Mouse (Mus musculus): Measurements from ENCODE around the gene Minos1.

Gene Minos1

DNA sequence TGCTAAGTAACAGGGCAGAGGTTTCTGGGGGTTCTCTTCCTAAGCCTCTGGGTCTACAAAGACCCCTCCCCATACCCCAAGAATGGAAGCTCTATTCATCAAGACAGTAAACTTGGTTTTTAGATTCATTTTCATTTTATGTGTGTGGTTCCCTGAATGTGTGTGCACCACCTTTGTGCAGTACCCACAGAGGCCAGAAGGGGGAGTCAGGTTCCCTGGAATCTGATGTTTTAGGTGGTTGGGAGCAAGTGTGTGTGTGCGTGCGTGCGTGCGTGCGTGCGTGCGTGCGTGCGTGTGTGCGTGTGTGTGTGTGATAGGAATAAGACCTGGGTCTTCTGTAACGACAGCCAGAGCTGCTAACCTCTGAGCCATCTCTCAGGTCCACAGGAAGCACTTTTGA lies 14.2 kb upstream of the Minos1 start:
- ATAC-seq (ENCODE audit: insufficient number of reproducible peaks, low FRiP score, low TSS enrichment) = no peak

DNA sequence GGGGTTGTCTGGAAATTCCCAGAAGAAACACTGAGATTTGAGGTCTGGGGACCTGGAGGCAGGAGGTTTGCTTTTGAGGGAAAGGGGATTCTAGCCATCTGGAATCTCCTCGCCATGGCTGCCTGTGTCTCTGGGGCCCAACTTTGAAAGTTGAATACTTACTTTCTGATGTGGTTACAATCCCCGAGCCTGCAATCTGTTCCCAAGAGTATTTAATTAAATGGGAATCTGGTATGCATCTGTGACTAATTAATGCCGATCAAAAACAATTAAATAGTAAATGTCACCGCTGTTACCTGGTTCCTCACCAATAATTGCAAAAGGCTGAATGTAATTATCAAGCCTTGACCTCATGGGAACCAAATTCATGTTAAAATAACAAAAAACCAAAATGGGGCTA lies 13.7 kb upstream of the Minos1 start:
- ATAC-seq (ENCODE audit: insufficient number of reproducible peaks, low FRiP score, low TSS enrichment) = no peak

DNA sequence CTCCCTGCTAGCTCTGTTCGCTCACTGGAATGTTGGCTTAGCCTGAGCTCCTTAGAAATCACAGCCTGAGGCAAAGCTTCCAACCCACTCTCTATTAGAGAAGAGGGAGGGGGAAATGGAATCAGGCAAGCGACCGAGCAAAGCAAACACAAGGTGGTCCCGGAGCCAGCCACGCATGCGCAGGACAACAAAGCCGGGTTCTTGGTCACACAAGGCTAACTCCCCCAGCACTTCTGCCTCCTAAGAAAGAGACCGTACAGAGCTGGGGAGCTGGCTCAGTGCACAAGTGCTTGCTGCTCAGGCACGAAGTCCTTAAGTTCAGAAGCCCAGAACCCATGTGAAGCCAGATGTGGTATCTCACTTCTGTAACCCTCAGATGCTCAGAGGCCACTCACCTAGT lies 12.1 kb upstream of the Minos1 start:
- ATAC-seq (ENCODE audit: insufficient number of reproducible peaks, low FRiP score, low TSS enrichment) = no peak

DNA sequence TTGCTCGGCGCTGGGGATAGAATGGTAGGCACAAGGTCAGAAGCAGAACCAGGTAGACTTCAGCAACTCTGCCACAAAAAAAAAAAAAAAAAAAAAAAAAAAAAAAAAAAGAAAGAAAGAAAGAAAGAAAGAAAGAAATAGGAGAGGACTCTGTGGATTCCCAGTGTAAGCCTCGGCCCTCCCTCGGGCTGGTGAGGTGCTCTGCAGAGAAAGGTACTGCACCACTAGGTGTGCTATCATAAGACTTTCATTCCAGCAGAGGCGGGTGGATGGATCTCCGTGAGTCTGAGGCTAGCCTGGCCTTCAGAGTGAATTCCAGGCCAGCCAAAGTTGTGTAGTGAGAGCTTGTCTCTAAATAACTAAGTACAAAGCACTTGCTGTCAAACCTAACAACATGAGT lies 10.9 kb upstream of the Minos1 start:
- ATAC-seq (ENCODE audit: insufficient number of reproducible peaks, low FRiP score, low TSS enrichment) = no peak

DNA sequence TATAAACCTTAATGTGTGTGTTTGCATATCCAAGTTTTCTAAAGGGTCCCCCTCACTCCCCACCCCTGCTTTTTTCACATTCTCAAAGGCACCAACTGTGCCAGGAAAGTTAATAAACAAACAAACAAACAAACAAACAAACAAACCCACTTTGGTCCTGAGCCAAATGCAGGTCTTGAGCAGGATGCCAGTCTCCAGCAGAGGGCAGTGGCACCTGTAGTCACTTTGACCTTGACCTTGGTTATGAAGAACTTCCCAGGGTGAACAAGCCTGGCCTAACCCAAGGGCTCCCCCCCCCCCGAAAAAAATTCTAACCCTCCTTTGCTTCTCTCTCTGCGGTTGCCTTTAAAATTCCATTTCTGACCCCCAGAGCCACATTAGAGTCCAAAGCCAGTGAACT lies 9.4 kb upstream of the Minos1 start:
- no peak for ATAC-seq (ENCODE audit: insufficient number of reproducible peaks, low FRiP score, low TSS enrichment)

DNA sequence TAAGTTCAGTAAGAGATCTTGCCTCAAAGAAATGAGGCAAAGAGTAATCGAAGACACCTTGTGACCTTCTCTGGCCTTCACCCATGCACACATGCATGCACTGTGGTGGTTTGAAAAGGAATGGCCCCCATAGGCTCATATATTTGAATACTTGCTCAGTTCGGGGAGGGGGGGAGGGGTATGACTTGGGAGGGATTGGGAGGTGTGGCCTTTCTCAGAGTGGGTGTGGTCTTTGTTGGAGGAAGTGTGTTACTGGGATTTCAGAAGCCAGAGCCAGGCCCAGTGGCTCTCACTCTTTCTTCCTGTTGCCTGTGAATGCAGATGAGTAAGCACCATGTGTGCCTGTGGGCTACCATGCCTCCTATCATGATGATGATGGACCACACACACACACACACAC lies 5.1 kb upstream of the Minos1 start:
- ATAC-seq (ENCODE audit: insufficient number of reproducible peaks, low FRiP score, low TSS enrichment) = no peak

DNA sequence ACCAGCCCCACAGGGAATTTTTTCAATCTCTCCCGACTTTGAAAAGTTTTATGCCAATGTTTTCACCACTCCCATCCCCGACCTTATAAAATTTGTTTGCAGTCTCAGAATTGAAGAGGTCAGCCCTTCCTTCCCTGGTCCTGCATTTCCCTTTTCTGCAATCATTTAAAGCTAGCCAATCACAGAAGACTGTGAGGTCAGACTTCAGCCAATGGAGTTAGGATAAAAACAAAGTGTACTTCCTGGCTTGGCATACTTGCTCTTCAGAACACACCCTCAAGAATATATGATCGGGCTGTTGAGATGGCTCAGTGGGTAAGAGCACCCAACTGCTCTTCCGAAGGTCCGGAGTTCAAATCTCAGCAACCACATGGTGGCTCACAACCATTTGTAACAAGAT lies 2.2 kb upstream of the Minos1 start:
- no peak for ATAC-seq (ENCODE audit: insufficient number of reproducible peaks, low FRiP score, low TSS enrichment)

DNA sequence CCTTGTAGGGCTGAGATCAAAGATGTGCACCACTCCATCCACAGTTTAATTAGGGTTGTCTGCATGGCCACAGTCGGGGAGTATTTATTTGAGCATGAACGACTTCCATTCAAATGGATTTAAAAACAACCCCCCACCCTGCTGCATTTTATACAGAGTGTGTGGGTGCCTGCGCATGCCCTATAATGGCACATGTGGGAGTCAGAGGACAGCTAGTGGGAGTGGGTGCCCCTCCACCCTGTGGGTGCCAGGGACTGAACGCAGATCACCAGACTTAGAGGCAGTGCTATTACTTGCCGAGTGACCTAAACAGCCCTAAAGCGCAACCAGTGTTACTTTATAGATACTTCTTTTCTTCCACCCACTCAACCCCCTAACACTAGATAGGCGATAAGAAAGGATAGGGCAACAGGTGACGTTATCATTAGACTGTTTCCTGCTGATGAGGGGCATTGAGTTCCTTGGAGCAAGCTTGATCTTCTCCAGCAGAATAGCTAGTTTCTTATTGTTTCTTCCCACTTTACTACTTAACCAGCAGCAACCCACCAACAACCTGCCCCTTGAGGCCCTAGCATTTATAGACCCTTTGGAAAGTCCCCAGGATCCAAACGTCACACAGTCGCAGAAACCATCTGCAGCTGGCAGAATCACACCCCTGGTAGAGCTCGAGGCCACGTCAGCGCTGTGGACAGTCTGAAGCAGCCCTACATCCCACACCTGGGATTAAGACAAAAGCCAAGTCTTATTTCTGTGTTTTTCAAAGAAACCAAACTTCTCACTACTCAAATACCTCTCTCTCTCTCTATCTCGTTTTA lies 1.2 kb upstream of the Minos1 start:
- no peak for ATAC-seq (ENCODE audit: insufficient number of reproducible peaks, low FRiP score, low TSS enrichment)

DNA sequence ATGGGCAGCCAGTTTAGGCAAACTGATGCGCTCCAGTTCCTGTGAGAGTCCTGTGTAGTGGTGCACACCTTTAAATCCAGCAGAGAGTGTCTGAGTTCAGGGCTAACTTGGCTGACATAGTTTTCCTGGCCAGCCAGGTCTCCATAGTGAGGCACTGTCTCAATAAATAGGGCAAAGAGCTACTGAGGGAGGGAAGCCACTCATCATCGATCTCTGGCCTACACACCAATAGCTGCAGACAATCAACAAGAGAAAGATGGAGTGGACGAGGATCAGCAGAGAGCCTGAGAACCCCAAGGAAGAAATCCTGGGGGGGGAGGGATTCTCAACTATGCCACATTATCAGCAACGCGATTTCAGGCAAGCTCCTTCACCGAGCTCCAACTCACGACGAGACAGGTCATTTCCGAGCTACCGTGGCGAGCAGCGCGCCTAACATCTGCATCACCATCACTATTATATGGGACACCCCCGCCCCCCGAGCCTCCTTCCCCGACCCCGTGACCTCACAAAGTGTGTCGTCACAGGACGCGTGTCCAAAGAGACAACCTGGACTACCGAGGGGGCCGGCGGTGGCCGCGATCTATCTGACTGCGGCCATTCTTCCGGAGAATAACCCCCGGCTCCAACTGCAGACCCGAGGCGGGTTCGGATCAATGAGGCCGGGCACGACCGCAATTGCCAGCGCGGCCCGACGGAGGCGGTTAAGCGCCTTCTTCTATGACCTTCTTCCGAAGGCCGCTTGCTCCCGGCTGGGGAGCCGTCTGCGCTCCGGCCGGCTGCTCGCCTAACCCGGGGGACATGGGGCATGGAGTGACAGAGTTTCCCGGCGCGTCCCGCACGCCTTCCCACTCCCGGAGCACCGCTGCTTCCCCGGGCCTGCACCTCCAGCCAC lies 860 bp downstream of the Minos1 start:
- ATAC-seq (ENCODE audit: insufficient number of reproducible peaks, low FRiP score, low TSS enrichment) = no peak; the same call in 1 of the 2 replicates

DNA sequence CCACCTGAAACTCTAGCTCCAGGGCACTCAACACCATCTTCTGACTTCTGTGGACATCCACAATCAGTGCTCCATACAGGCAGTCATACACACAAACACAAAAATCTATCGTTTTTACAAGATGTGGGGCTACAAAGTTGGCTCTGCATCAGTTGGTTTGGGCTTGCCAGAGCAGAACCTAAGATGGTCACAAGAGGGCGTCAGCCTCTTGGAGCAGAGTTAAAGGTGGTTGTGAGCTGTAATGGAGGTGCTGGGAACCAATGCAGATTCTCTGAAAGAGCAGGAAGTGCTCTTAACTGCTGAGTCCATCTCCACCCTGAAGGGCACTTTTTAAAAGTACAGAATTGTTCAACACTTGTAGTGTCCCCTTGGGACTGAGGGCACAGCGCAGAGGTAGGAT lies 4.4 kb downstream of the Minos1 start:
- ATAC-seq (ENCODE audit: insufficient number of reproducible peaks, low FRiP score, low TSS enrichment) = no peak

DNA sequence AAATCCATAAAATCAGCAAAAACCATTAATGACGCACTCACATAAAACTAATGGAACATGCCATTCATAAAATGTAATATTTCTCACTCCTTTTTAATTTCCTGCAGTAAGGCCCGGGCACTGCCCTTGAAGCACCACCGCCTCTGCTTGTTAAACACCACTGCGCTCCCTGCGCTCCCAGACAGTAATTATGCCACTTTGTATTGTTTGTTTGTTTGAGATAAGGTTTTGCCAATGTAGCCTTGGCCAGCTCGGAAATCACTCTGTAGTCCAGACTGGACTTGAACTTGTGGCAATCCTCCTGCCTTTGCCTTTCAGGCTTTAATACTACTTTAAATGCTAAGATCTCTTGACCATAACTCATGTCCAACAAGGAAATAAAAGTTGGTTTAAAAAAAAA lies 6.0 kb downstream of the Minos1 start:
- no peak for ATAC-seq (ENCODE audit: insufficient number of reproducible peaks, low FRiP score, low TSS enrichment)

DNA sequence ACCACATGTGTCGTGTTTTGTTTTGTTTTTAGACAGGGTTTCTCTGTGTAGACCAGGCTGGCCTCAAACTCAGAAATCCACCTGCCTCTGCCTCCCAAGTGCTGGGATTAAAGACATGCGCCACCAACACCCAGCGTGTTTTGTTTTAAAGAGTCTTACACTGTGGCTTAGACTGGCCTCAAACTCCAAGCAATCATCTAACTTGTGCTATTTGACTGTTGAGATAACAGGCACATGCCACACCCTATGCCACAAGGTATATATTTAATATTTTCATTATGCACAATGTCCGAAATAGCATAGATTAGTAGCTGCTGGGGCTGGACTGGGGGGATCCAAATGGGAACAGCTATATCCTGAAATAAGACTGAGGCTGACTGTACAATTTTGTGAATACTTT lies 8.4 kb downstream of the Minos1 start:
- no peak for ATAC-seq (ENCODE audit: insufficient number of reproducible peaks, low FRiP score, low TSS enrichment)

DNA sequence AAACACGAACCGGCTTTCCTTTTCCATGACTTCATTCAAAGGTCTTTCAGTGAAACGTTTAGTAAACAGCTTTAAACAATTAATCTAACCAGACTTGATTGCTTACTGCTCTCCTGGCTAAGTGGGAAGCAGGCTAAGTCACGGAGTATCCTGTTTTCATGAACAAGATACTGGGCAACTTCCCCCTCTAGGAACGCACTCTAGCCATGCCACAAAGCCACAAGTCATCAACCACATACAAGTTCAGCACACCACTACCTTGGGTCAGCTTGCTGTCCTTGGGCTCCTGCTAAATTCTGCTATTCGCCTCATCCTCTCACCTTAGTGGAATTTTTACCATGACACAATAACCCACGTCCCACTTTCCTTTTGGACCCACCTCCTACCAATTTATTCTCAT lies 9.9 kb downstream of the Minos1 start:
- ATAC-seq (ENCODE audit: insufficient number of reproducible peaks, low FRiP score, low TSS enrichment) = no peak

DNA sequence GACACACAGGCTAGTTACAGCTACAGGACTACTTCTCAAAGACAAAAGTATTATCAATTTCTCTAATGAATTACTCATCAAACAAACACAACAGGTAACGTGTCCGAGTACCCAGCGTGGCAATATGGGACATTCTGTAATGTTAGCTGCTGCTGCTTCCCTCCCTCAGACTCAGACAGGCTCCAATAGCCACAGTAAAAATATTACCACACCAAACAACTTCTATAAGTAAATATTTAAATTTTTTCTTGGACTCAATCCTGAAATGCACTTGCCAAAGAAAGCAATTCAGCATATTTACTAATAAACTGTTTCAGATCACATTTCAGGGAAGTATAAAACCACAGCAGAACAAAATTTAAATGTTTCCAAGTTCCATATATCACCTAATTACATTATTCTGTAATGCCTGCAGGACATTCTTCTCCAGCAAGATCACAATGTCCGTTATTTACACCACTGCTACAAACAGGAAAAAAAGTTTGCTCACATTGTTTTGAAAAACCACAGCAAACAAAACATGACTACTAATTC lies 10.6 kb downstream of the Minos1 start:
- no peak for ATAC-seq (ENCODE audit: insufficient number of reproducible peaks, low FRiP score, low TSS enrichment)

DNA sequence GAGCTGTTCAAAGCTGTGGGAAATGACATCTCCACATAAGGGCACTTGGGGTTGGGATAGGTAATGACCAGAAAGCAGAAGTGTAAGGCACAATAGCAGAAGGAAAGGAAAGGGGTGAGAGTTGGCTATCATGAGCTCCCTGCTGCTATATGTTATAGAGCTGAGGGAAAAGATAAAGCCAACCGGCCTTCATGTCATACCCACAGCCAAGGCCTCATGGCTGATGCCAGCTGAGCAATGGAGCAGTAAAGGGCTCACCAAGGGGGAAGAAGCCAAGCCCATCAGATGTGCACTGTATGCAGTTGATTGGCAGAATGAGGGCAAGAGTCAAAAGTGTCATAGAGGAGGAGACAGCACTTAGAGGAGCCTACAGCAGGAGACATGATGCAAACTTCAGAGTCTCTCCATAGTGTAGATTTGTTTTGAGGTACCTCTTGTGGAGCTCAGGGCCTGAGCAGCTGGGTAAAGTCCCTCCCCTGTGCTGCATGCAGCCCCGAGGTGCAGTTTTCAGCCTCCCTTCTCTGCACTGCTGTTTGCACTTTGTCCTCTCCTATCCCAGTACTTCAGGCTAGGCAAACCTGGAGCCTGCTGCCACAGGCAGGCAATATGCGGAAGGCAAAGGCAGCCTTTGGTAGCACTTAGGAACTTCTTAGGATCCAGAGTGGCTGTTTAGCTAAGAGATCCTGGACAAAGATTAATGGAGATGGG lies 14.4 kb downstream of the Minos1 start:
- no peak for ATAC-seq (ENCODE audit: insufficient number of reproducible peaks, low FRiP score, low TSS enrichment)

DNA sequence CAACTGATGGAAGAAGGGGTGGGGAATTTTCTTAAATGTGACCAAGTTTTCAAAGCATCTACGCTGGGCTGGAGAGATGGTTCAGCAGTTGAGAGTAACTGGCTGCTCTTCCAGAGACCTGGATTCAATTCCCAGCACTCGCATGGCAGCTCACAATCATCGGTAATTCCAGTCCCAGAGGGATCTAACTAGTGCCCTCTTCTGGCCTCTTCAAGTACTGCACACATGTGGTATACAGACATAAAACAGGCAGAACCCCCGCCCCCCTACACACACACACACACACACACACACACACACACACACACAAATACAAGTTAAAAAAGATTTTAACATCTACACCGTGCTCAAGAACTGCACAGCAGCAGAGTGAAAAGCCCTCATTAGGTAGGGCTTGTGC lies 15.2 kb downstream of the Minos1 start:
- ATAC-seq (ENCODE audit: insufficient number of reproducible peaks, low FRiP score, low TSS enrichment) = no peak

DNA sequence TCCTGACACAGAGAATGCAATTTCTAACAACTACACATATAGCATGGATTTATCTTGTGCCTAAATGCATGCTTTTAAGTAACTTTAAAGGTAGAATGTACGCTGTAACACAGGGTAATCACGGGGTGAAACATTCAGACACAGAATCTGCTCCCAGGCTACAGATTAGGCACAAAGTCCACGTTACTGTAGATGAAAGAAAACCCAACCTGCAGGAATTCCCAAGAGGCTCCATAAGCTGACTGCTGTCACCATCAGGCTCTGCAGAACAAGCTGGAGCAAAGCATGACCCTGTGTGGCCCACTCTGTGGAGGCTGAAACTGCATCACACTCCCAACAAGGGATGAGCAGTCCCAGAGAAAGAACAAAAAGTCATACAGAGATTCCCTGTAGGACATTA lies 18.4 kb downstream of the Minos1 start:
- no peak for ATAC-seq (ENCODE audit: insufficient number of reproducible peaks, low FRiP score, low TSS enrichment)

DNA sequence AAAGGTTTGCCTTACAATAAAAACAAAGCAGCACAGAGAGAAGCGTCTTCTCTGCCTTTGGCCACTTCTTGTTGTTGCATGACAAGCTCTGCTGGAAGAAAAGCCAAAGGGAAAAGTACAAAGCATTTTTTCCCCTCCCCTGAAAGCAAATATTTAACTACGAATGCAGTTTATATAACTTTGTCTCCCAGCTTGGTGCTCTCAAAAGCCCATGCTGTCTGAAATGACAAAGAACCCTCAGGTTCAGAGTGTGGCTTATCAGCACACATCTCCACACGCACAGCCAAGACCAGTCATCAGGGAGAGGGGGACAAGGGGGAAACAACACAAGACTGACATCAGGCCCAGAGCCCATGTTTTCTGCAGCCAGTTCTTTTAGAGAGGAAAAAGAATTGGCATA lies 19.5 kb downstream of the Minos1 start:
- no peak for ATAC-seq (ENCODE audit: insufficient number of reproducible peaks, low FRiP score, low TSS enrichment)

DNA sequence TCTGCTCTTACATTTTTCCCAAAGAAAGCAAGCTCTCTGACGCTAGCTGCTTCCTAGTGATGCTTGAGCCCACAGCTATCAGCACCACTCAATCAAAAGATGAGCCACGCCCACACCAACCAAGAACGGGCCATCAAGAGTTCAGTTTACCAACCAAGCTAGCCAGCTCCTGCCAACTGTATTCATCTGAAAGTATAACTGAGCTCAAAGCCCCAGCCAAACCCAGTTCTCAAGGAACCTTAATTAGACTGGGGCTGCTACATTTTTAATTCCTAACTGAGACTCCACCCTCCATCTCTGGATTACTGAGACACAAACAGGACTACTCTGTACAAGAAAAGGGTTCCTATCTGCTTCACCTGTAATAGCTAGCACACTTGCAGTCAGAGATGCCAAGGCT lies 20.1 kb downstream of the Minos1 start:
- no peak for ATAC-seq (ENCODE audit: insufficient number of reproducible peaks, low FRiP score, low TSS enrichment)

DNA sequence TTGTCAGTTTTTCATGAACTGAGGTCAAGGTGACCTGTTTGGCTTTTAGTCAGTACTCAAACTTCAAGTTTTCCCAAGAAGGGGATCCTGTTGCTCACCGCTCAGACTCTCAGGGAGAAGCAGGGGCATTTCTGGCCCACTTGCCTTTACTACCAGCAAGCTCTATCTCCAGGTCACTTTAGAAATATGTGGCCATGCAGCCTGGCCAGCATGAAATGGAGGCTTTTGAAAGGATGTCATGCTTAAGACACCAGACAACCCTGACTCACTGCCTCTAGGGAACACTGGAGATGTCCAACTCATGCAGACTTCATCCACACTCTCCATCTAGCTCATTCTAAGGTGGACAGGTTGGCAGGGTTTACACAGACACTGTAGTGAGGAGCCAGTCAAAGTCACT lies 25.5 kb downstream of the Minos1 start:
- ATAC-seq (ENCODE audit: insufficient number of reproducible peaks, low FRiP score, low TSS enrichment) = no peak

DNA sequence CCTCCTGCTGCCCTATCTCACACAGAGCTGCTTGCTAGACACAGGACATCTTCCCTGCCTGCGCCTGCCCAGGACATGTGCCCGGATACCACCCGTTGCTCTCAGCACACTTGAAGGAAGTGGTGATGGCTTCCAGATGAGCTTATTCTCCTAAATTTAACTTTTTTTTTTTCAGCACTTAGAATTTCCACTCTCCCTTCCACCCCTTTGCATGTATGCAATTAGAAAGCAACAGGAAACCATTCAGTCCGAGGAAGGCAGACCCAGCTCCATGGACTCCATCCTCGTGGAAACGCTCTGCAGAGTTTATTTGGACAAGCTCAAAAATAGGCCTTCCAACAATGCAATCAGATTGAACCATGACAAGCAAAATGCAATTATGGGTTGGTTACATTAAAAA lies 29.4 kb downstream of the Minos1 start:
- no peak for ATAC-seq (ENCODE audit: insufficient number of reproducible peaks, low FRiP score, low TSS enrichment)
